8 mouse cellular contexts compared by ENCODE assay signal in the genomic region with DNA sequence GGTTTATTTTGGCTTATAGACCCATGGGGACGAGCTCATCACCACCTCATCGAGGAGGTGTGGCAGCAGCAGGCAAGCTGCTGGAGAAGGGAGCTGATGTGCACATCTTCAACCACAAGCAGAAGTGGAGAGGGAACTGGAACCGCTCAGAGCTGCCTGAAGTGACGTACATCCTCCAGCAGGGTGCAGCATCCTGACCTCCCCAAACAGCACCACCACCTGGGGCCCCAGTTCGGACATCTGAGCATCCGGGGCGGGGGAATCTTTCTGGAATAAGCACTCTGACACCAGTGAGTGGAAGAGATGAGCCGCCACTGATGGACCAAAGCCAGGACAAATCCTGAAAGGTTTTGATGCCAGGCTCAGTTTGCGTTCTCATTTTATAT. TPM values are rescaled to one million over a fixed set of nuclear protein-coding genes. Genes with fewer than 3 reads are reported as not detected.
DNase-seq lines count a peak whose midpoint lies in the region; ATAC-seq lines count a peak whose summit lies in the region.

No protein-coding gene starts in this region.

- peak; percentile 93 for DNase-seq in heart, adult 11 months
- no peak for DNase-seq in heart, adult 8-10 months (ENCODE audit: low spot score)
- peak; percentile 62 to 67 for DNase-seq in B cell, adult 2 months
- peak; percentile 68 for DNase-seq in adrenal gland, postnatal 10 days
- DNase-seq in kidney, postnatal 25 days, result peak; percentile 43 to 63
- DNase-seq in lung, postnatal 4 days, result peak; percentile 60 to 74
- DNase-seq in spleen, postnatal 36 days (ENCODE audit: low spot score in 2 of 2), result peak; percentile 30 to 33

- peak; percentile 68 for ATAC-seq in erythroblast, adult 5-6 weeks (replicated peaks; ENCODE audit: low FRiP score, poor library complexity, severe bottlenecking)

RNA-seq across cellular contexts. Expression of a gene that starts 31.5 kb away (rescaled TPM):
- 1 to 10 TPM; 2.7 to 5.5 (median 3.9) TPM for total RNA-seq in heart, adult 8-10 months (2022)
- total RNA-seq in adrenal gland, postnatal 10 days (2021), result 10 to 100 TPM; 12.0 to 17.7 TPM
- total RNA-seq in erythroblast, adult 5-6 weeks (2015; ENCODE audit: low replicate concordance), result not detected in 2 replicates
- total RNA-seq in erythroblast, adult 5-6 weeks (2017; ENCODE audit: low replicate concordance), result not detected in 2 replicates

RNA-seq across cellular contexts. Expression of a gene that starts 39.3 kb away (rescaled TPM):
- 10 to 100 TPM; 14.5 to 18.6 (median 15.7) TPM for total RNA-seq in heart, adult 8-10 months (2022)
- 10 to 100 TPM; 20.1 to 21.0 TPM for total RNA-seq in adrenal gland, postnatal 10 days (2021)
- total RNA-seq in erythroblast, adult 5-6 weeks (2015; ENCODE audit: low replicate concordance), result 250 and 267 TPM in 2 replicates
- total RNA-seq in erythroblast, adult 5-6 weeks (2017; ENCODE audit: low replicate concordance), result 332 and 572 TPM in 2 replicates

Comparison
In these comparisons a context has a peak if more than half of its experiments do, and no peak if none do; other contexts are left out.
1. RNA of a gene that starts 39.3 kb away (total RNA-seq): 250 to 572 TPM in erythroblast, adult 5-6 weeks; 20.1 to 21.0 TPM in adrenal gland, postnatal 10 days and 14.5 to 18.6 TPM in heart, adult 8-10 months; every median in the first group is over 10 times any median in the second.